Comparison of ENCODE assay signal across 23 mouse cellular contexts in genomic region chr13:73306430-73306829, GRCm38 (mm10). TPM values are rescaled to one million over a fixed set of nuclear protein-coding genes. Genes with fewer than 3 reads are reported as not detected.
DNase-seq lines count a peak whose midpoint lies in the region; ATAC-seq lines count a peak whose summit lies in the region.
"Had no signal": no experiment of that assay in that cellular context is flagged by ENCODE, and none has a peak within 500 bp of the region (broad histone marks: within the 10 kb centered on the region; RNA-seq: fewer than 3 reads in every experiment).

No protein-coding gene starts in this region.

- no peaks in the 10 kb centered on the region for H3K36me3 ChIP-seq in forebrain, embryonic 11.5 days (ENCODE audit: control insufficient read depth, insufficient read depth, low read length)
- H3K36me3 ChIP-seq in forebrain, embryonic 15.5 days, result no peaks in the 10 kb centered on the region
- H3K36me3 ChIP-seq in heart, embryonic 12.5 days, result no peaks in the 10 kb centered on the region
- no peaks in the 10 kb centered on the region for H3K36me3 ChIP-seq in midbrain, embryonic 10.5 days
- no peaks in the 10 kb centered on the region for H3K36me3 ChIP-seq in midbrain, embryonic 15.5 days (replicated peaks)
- H3K36me3 ChIP-seq in midbrain, embryonic 16.5 days (ENCODE audit: control insufficient read depth, insufficient read depth, low read length), result no peaks in the 10 kb centered on the region
- H3K36me3 ChIP-seq: limb, embryonic 13.5 days; liver, embryonic 13.5 days had no signal

- H3K9me3 ChIP-seq in forebrain, embryonic 11.5 days (ENCODE audit: control insufficient read depth, low read length), result no peaks in the 10 kb centered on the region
- H3K9me3 ChIP-seq in forebrain, embryonic 15.5 days, result no peaks in the 10 kb centered on the region
- no peaks in the 10 kb centered on the region for H3K9me3 ChIP-seq in heart, embryonic 12.5 days (replicated peaks)
- no peaks in the 10 kb centered on the region for H3K9me3 ChIP-seq in midbrain, embryonic 10.5 days (replicated peaks)
- H3K9me3 ChIP-seq in midbrain, embryonic 15.5 days, result no peaks in the 10 kb centered on the region
- H3K9me3 ChIP-seq in midbrain, embryonic 16.5 days (replicated peaks; ENCODE audit: control insufficient read depth, low read length, poor library complexity, severe bottlenecking), result no peaks in the 10 kb centered on the region
- H3K9me3 ChIP-seq: limb, embryonic 13.5 days; liver, embryonic 13.5 days had no signal

- no peak overlapping the region for H3K27ac ChIP-seq in forebrain, embryonic 11.5 days (ENCODE audit: low read depth, low read length)
- no peak overlapping the region for H3K27ac ChIP-seq in forebrain, embryonic 15.5 days (replicated peaks)
- peak overlapping the region; percentile 19 for H3K27ac ChIP-seq in heart, embryonic 12.5 days (ENCODE audit: poor library complexity, severe bottlenecking)
- H3K27ac ChIP-seq in midbrain, embryonic 10.5 days (replicated peaks), result 0 out of 2 replicates have a peak overlapping the region, but pooled peaks have one; percentile 29
- H3K27ac ChIP-seq in midbrain, embryonic 15.5 days, result no peak overlapping the region
- H3K27ac ChIP-seq in midbrain, embryonic 16.5 days (ENCODE audit: low read length), result no peak overlapping the region
- H3K27ac ChIP-seq: gastrocnemius, adult 2 months; limb, embryonic 13.5 days; liver, embryonic 13.5 days had no signal

- no peak overlapping the region for H3K4me2 ChIP-seq in forebrain, embryonic 11.5 days (ENCODE audit: low read depth, low read length, severe bottlenecking)
- H3K4me2 ChIP-seq in forebrain, embryonic 15.5 days (replicated peaks), result no peak overlapping the region
- no peak overlapping the region for H3K4me2 ChIP-seq in heart, embryonic 12.5 days
- no peak overlapping the region for H3K4me2 ChIP-seq in midbrain, embryonic 15.5 days
- no peak overlapping the region for H3K4me2 ChIP-seq in midbrain, embryonic 16.5 days (ENCODE audit: low read length)
- H3K4me2 ChIP-seq: limb, embryonic 13.5 days; liver, embryonic 13.5 days had no signal

- peaks cover 2% of the 10 kb centered on the region; the same call in 1 of the 2 replicates for H3K27me3 ChIP-seq in forebrain, embryonic 11.5 days (ENCODE audit: control insufficient read depth, insufficient read depth, low read length)
- no peaks in the 10 kb centered on the region for H3K27me3 ChIP-seq in forebrain, embryonic 15.5 days
- H3K27me3 ChIP-seq in heart, embryonic 12.5 days (replicated peaks), result 0 out of 2 replicates have a peak, but pooled peaks cover 5% of the 10 kb centered on the region
- H3K27me3 ChIP-seq in midbrain, embryonic 10.5 days (ENCODE audit: low read depth, poor library complexity, severe bottlenecking), result peaks cover 57% of the 10 kb centered on the region
- H3K27me3 ChIP-seq in midbrain, embryonic 15.5 days (replicated peaks), result peaks cover 3% of the 10 kb centered on the region
- H3K27me3 ChIP-seq in midbrain, embryonic 16.5 days (ENCODE audit: control insufficient read depth, insufficient read depth, low read depth, low read length), result no peaks in the 10 kb centered on the region; the same call in 1 of the 2 replicates
- H3K27me3 ChIP-seq: liver, embryonic 13.5 days had no signal

- H3K4me3 ChIP-seq in forebrain, embryonic 11.5 days (ENCODE audit: low read depth, low read length), result no peak overlapping the region
- no peak overlapping the region for H3K4me3 ChIP-seq in forebrain, embryonic 15.5 days
- H3K4me3 ChIP-seq in heart, embryonic 12.5 days, result no peak overlapping the region
- H3K4me3 ChIP-seq in midbrain, embryonic 10.5 days, result no peak overlapping the region
- no peak overlapping the region for H3K4me3 ChIP-seq in midbrain, embryonic 15.5 days
- no peak overlapping the region for H3K4me3 ChIP-seq in midbrain, embryonic 16.5 days (ENCODE audit: low read depth, low read length)
- H3K4me3 ChIP-seq: gastrocnemius, adult 2 months; limb, embryonic 13.5 days; liver, embryonic 13.5 days had no signal

- 46% methylated on average over 4 of the region's 4 CpGs for WGBS in forebrain, embryonic 11.5 days
- WGBS in forebrain, embryonic 15.5 days, result 35% methylated on average over 4 of the region's 4 CpGs
- WGBS in heart, embryonic 12.5 days, result 64% methylated on average over 4 of the region's 4 CpGs
- 53% methylated on average over 4 of the region's 4 CpGs for WGBS in midbrain, embryonic 10.5 days
- WGBS in midbrain, embryonic 15.5 days, result 32% methylated on average over 4 of the region's 4 CpGs
- 28% methylated on average over 4 of the region's 4 CpGs for WGBS in midbrain, embryonic 16.5 days

- peak; percentile 42; the same call in 1 of the 2 replicates for ATAC-seq in forebrain, embryonic 11.5 days (replicated peaks; ENCODE audit: low FRiP score)
- no peak for ATAC-seq in forebrain, embryonic 15.5 days (replicated peaks)
- no peak for ATAC-seq in heart, embryonic 12.5 days (ENCODE audit: insufficient number of reproducible peaks, low FRiP score)
- no peak for ATAC-seq in midbrain, embryonic 15.5 days (replicated peaks)
- peak; percentile 23; the same call in 1 of the 2 replicates for ATAC-seq in midbrain, embryonic 16.5 days

- no peak for DNase-seq in forebrain, embryonic 11.5 days (ENCODE audit: low spot score)
- no peak for DNase-seq in heart, adult 9 months (ENCODE audit: low spot score in 2 of 2)
- DNase-seq in midbrain, embryonic 10.5 days (ENCODE audit: low spot score), result no peak
- no peak for DNase-seq in T-cell, adult 2 months (ENCODE audit: low spot score)
- DNase-seq: adrenal gland, postnatal 25 days; cerebellum, adult 11-12 months; cerebellum, postnatal 10 days; gastrocnemius, adult 2 months; heart, postnatal 4 days; kidney, adult 18-20 months; kidney, postnatal 4 days; liver, embryonic 13.5 days; lung, adult 2 months; lung, postnatal 14 days had no signal

- H3K4me1 ChIP-seq in forebrain, embryonic 11.5 days (replicated peaks; ENCODE audit: control insufficient read depth, insufficient read depth, low read length), result peaks cover 12% of the 10 kb centered on the region; the same call in 1 of the 2 replicates
- H3K4me1 ChIP-seq in forebrain, embryonic 15.5 days, result peaks cover 8% of the 10 kb centered on the region; the same call in 1 of the 2 replicates
- peaks cover 38% of the 10 kb centered on the region for H3K4me1 ChIP-seq in heart, embryonic 12.5 days (replicated peaks)
- H3K4me1 ChIP-seq in midbrain, embryonic 10.5 days, result peaks cover 46% of the 10 kb centered on the region
- H3K4me1 ChIP-seq in midbrain, embryonic 15.5 days, result peaks cover 12% of the 10 kb centered on the region
- peaks cover 5% of the 10 kb centered on the region; the same call in 1 of the 2 replicates for H3K4me1 ChIP-seq in midbrain, embryonic 16.5 days (ENCODE audit: control insufficient read depth, insufficient read depth, low read length)
- H3K4me1 ChIP-seq: limb, embryonic 13.5 days; liver, embryonic 13.5 days had no signal

- H3K9ac ChIP-seq in forebrain, embryonic 11.5 days (ENCODE audit: low read length), result no peak overlapping the region
- H3K9ac ChIP-seq in forebrain, embryonic 15.5 days (replicated peaks), result no peak overlapping the region
- no peak overlapping the region for H3K9ac ChIP-seq in heart, embryonic 12.5 days
- no peak overlapping the region for H3K9ac ChIP-seq in midbrain, embryonic 15.5 days
- H3K9ac ChIP-seq in midbrain, embryonic 16.5 days (ENCODE audit: low read depth, low read length), result no peak overlapping the region
- H3K9ac ChIP-seq: limb, embryonic 13.5 days; liver, embryonic 13.5 days had no signal

RNA-seq across cellular contexts. Expression of gene Mrpl36, which starts 21.9 kb away (rescaled TPM):
- 116 and 119 TPM in 2 replicates for polyA plus RNA-seq in forebrain, embryonic 11.5 days (2014; fragmentation: Nextera tagmentation; extraction: Ambion mirVana)
- polyA plus RNA-seq in forebrain, embryonic 15.5 days (2015; fragmentation: Nextera tagmentation; extraction: Ambion mirVana), result 91.0 and 99.8 TPM in 2 replicates
- 155 and 157 TPM in 2 replicates for polyA plus RNA-seq in heart, embryonic 12.5 days (2016; fragmentation: Nextera tagmentation; extraction: Ambion mirVana)
- 130 and 149 TPM in 2 replicates for polyA plus RNA-seq in midbrain, embryonic 10.5 days (2016; fragmentation: Nextera tagmentation; extraction: Ambion mirVana)
- 74.3 and 78.9 TPM in 2 replicates for polyA plus RNA-seq in midbrain, embryonic 15.5 days (2015; fragmentation: Nextera tagmentation; extraction: Ambion mirVana)
- 73.0 and 79.7 TPM in 2 replicates for polyA plus RNA-seq in midbrain, embryonic 16.5 days (2015; fragmentation: Nextera tagmentation; extraction: Ambion mirVana)

RNA-seq across cellular contexts. Expression of gene Ndufs6, which starts 21.9 kb away (rescaled TPM):
- polyA plus RNA-seq in forebrain, embryonic 11.5 days (2014; fragmentation: Nextera tagmentation; extraction: Ambion mirVana), result 327 and 340 TPM in 2 replicates
- polyA plus RNA-seq in forebrain, embryonic 15.5 days (2015; fragmentation: Nextera tagmentation; extraction: Ambion mirVana), result 357 and 367 TPM in 2 replicates
- polyA plus RNA-seq in heart, embryonic 12.5 days (2016; fragmentation: Nextera tagmentation; extraction: Ambion mirVana), result 565 and 582 TPM in 2 replicates
- 386 and 389 TPM in 2 replicates for polyA plus RNA-seq in midbrain, embryonic 10.5 days (2016; fragmentation: Nextera tagmentation; extraction: Ambion mirVana)
- 390 and 410 TPM in 2 replicates for polyA plus RNA-seq in midbrain, embryonic 15.5 days (2015; fragmentation: Nextera tagmentation; extraction: Ambion mirVana)
- 372 and 392 TPM in 2 replicates for polyA plus RNA-seq in midbrain, embryonic 16.5 days (2015; fragmentation: Nextera tagmentation; extraction: Ambion mirVana)

RNA-seq across cellular contexts. Expression of gene Irx4, which starts 46.2 kb away (rescaled TPM):
- polyA plus RNA-seq in forebrain, embryonic 11.5 days (2014; fragmentation: Nextera tagmentation; extraction: Ambion mirVana), result 1.2 and 1.8 TPM in 2 replicates
- 0.09 TPM in 1 of 2 replicates, not detected in the other for polyA plus RNA-seq in forebrain, embryonic 15.5 days (2015; fragmentation: Nextera tagmentation; extraction: Ambion mirVana)
- polyA plus RNA-seq in heart, embryonic 12.5 days (2016; fragmentation: Nextera tagmentation; extraction: Ambion mirVana), result 62.4 and 65.9 TPM in 2 replicates
- polyA plus RNA-seq in midbrain, embryonic 10.5 days (2016; fragmentation: Nextera tagmentation; extraction: Ambion mirVana), result 1.3 and 1.7 TPM in 2 replicates
- polyA plus RNA-seq in midbrain, embryonic 15.5 days (2015; fragmentation: Nextera tagmentation; extraction: Ambion mirVana), result 0.96 and 1.7 TPM in 2 replicates
- 0.87 and 1.4 TPM in 2 replicates for polyA plus RNA-seq in midbrain, embryonic 16.5 days (2015; fragmentation: Nextera tagmentation; extraction: Ambion mirVana)
- polyA plus RNA-seq: cortical plate, adult 2 months; inflammation-experienced regulatory T-cells, adult 6 months; lung, adult 2 months; testis, adult 2 months; urinary bladder, adult 2 months had no signal

Comparison
In these comparisons a context has a peak if more than half of its experiments do, and no peak if none do; other contexts are left out.
1. ATAC-seq: peak in forebrain, embryonic 11.5 days (single experiment) and midbrain, embryonic 16.5 days (single experiment); none in forebrain, embryonic 15.5 days (single experiment), heart, embryonic 12.5 days (single experiment) and midbrain, embryonic 15.5 days (single experiment).
2. H3K27ac ChIP-seq: peak in heart, embryonic 12.5 days (single experiment) and midbrain, embryonic 10.5 days (single experiment); none in forebrain, embryonic 11.5 days (single experiment), forebrain, embryonic 15.5 days (single experiment), midbrain, embryonic 15.5 days (single experiment) and midbrain, embryonic 16.5 days (single experiment).
3. RNA of gene Irx4, which starts 46.2 kb away (polyA plus RNA-seq): 62.4 to 65.9 TPM in heart, embryonic 12.5 days; 1.2 to 1.8 TPM in forebrain, embryonic 11.5 days, 0.96 to 1.7 TPM in midbrain, embryonic 15.5 days, 1.3 to 1.7 TPM in midbrain, embryonic 10.5 days, 0.87 to 1.4 TPM in midbrain, embryonic 16.5 days and 0.09 TPM in forebrain, embryonic 15.5 days; every median in the first group is over 10 times any median in the second.